Mouse (Mus musculus): ENCODE results near the gene Slc27a1. TPM values are rescaled to one million over a fixed set of nuclear protein-coding genes. Genes with fewer than 3 reads are reported as not detected.

Slc27a1 gene
- total and polyA plus RNA-seq, 3 experiments, result 0.46 to 1.3 TPM; not detected in 1

DNA sequence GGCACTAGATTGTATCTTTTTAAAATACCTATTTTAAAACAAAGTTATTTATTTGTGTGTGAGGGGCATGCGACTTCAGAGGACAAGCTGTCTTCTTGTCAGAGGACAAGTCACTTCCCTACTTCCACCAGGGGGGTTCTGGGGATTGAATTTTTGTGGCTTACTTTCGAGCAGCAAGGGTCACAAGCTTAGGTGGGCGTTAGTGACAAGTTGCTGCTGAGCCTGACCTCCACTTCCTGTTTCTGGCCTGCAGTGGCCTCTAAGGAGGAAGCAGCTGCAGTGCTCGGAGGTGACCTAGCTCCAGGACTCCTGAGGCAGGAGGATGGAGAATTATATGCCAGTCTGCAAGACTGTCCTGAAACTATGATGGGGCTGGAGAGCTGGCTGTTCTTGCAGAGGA lies 44.7 kb downstream of the Slc27a1 start:
- peak; percentile 32 for DNase-seq (ENCODE audit: low read depth, low spot score)

GRCm38 (mm10) chr8:71619786-71620185 lies 51.1 kb downstream of the Slc27a1 start:
- TF ChIP-seq ETS1 (IDR thresholded peaks at IDR 0.05; ENCODE audit: low read depth, low read length), result no peak
- no peak for TF ChIP-seq MXI1 (IDR thresholded peaks at IDR 0.05; ENCODE audit: low read depth, low read length)
- no peak for TF ChIP-seq JUND (IDR thresholded peaks at IDR 0.05; ENCODE audit: low read depth, low read length)
- no peak for TF ChIP-seq BHLHE40 (IDR thresholded peaks at IDR 0.05; ENCODE audit: borderline replicate concordance, low read depth, low read length)
- no peak for TF ChIP-seq MAX (IDR thresholded peaks at IDR 0.05; ENCODE audit: low read length)
- DNase-seq (ENCODE audit: low read depth, low spot score), result no peak
- no peak overlapping the region for H3K4me3 ChIP-seq (ENCODE audit: control insufficient read depth in 1 of 2, insufficient read depth in 1 of 2, low read depth in 2 of 2, low read length in 2 of 2)
- H3K36me3 ChIP-seq (ENCODE audit: control insufficient read depth in 1 of 2, insufficient read depth in 2 of 2, low read length in 2 of 2), result peaks cover 0 to 9% of the 10 kb centered on the region in 2 experiments; a peak in 2 of 4 replicates
- no peaks in the 10 kb centered on the region for H3K9me3 ChIP-seq (replicated peaks; ENCODE audit: insufficient read depth, low read length)
- H3K9ac ChIP-seq (ENCODE audit: control insufficient read depth, low read depth, low read length, poor library complexity, severe bottlenecking), result no peak overlapping the region
- H3K27me3 ChIP-seq (ENCODE audit: control insufficient read depth in 1 of 2, insufficient read depth in 2 of 2, low read length in 2 of 2), result no peaks in the 10 kb centered on the region
- H3K27ac ChIP-seq (ENCODE audit: control insufficient read depth, low read depth, low read length), result no peak overlapping the region
- H3K4me1 ChIP-seq (ENCODE audit: control insufficient read depth in 1 of 2, insufficient read depth in 2 of 2, low read length in 2 of 2), result no peaks in the 10 kb centered on the region
- no peaks in the 10 kb centered on the region for H3K79me2 ChIP-seq (ENCODE audit: control insufficient read depth, insufficient read depth, low read length, poor library complexity)

More for the DNA sequence above, 44.7 kb downstream of the Slc27a1 start:
- Histone ChIP-seq H3K9ac (ENCODE audit: control insufficient read depth, low read depth, low read length, poor library complexity, severe bottlenecking) (no peak overlapping the region), H3K79me2 (ENCODE audit: control insufficient read depth, insufficient read depth, low read length, poor library complexity) (peaks cover 19% of the 10 kb centered on the region), H3K9me3 (replicated peaks; ENCODE audit: insufficient read depth, low read length) (no peaks in the 10 kb centered on the region), H3K4me3 (ENCODE audit: control insufficient read depth in 1 of 2, insufficient read depth in 1 of 2, low read depth in 2 of 2, low read length in 2 of 2) (no peak overlapping the region), H3K27me3 (ENCODE audit: control insufficient read depth in 1 of 2, insufficient read depth in 2 of 2, low read length in 2 of 2) (no peaks in the 10 kb centered on the region), H3K4me1 (ENCODE audit: control insufficient read depth in 1 of 2, insufficient read depth in 2 of 2, low read length in 2 of 2) (peaks cover 6 to 11% of the 10 kb centered on the region in 2 experiments; a peak in 2 of 4 replicates), H3K27ac (ENCODE audit: control insufficient read depth, low read depth, low read length) (no peak overlapping the region), H3K36me3 (ENCODE audit: control insufficient read depth in 1 of 2, insufficient read depth in 2 of 2, low read length in 2 of 2) (peaks cover 4 to 5% of the 10 kb centered on the region in 2 experiments)
- TF ChIP-seq CHD1 (IDR thresholded peaks at IDR 0.05; ENCODE audit: low read depth, low read length), result no peak
- no peak for TF ChIP-seq POLR2AphosphoS5 (IDR thresholded peaks at IDR 0.05; ENCODE audit: borderline replicate concordance, low read depth, low read length)
- TF ChIP-seq SMC3 (IDR thresholded peaks at IDR 0.05; ENCODE audit: low read depth, low read length), result no peak
- no peak for TF ChIP-seq EP300 (IDR thresholded peaks at IDR 0.05; ENCODE audit: low read depth in 1 of 2, low read length in 2 of 2)

- TF ChIP-seq NRF1 (IDR thresholded peaks at IDR 0.05; ENCODE audit: insufficient read depth, low read depth, low read length, poor library complexity, severe bottlenecking) (no peak), SIN3A (IDR thresholded peaks at IDR 0.05; ENCODE audit: low read length) (no peak), GATA1 (IDR thresholded peaks at IDR 0.05; ENCODE audit: low read depth, low read length) (no peak), CHD1 (IDR thresholded peaks at IDR 0.05; ENCODE audit: low read depth, low read length) (no peak), JUND (IDR thresholded peaks at IDR 0.05; ENCODE audit: low read depth, low read length) (no peak), E2F4 (IDR thresholded peaks at IDR 0.05; ENCODE audit: borderline replicate concordance, low read depth, low read length) (no peak), MEF2A (IDR thresholded peaks at IDR 0.05; ENCODE audit: extremely low read depth, insufficient replicate concordance, low read depth, low read length, poor library complexity, severe bottlenecking) (no peak), UBTF (IDR thresholded peaks at IDR 0.05; ENCODE audit: borderline replicate concordance, insufficient read depth, low read depth, low read length) (no peak), ZMIZ1 (IDR thresholded peaks at IDR 0.05; ENCODE audit: low read depth, low read length) (no peak), MAZ (IDR thresholded peaks at IDR 0.05; ENCODE audit: low read depth, low read length) (no peak), TBP (IDR thresholded peaks at IDR 0.05; ENCODE audit: low read depth, low read length) (no peak), KAT2A (conservative IDR thresholded peaks at IDR 0.05; ENCODE audit: low read depth, low read length) (no peak), MXI1 (IDR thresholded peaks at IDR 0.05; ENCODE audit: low read depth, low read length) (no peak)
- Histone ChIP-seq H3K27ac (ENCODE audit: control insufficient read depth, low read depth, low read length) (no peak overlapping the region), H3K27me3 (ENCODE audit: control insufficient read depth in 1 of 2, insufficient read depth in 2 of 2, low read length in 2 of 2) (no peaks in the 10 kb centered on the region), H3K9ac (ENCODE audit: control insufficient read depth, low read depth, low read length, poor library complexity, severe bottlenecking) (no peak overlapping the region), H3K9me3 (replicated peaks; ENCODE audit: insufficient read depth, low read length) (no peaks in the 10 kb centered on the region), H3K36me3 (ENCODE audit: control insufficient read depth in 1 of 2, insufficient read depth in 2 of 2, low read length in 2 of 2) (peaks cover 5% of the 10 kb centered on the region in 2 experiments; a peak in 3 of 4 replicates), H3K4me1 (ENCODE audit: control insufficient read depth in 1 of 2, insufficient read depth in 2 of 2, low read length in 2 of 2) (peaks cover 2 to 22% of the 10 kb centered on the region in 2 experiments; a peak in 3 of 4 replicates), H3K4me3 (ENCODE audit: control insufficient read depth in 1 of 2, insufficient read depth in 1 of 2, low read depth in 2 of 2, low read length in 2 of 2) (no peak overlapping the region), H3K79me2 (ENCODE audit: control insufficient read depth, insufficient read depth, low read length, poor library complexity) (no peaks in the 10 kb centered on the region; the same call in 1 of the 2 replicates)
- no peak for DNase-seq (ENCODE audit: low read depth, low spot score)
Measured at GRCm38 (mm10) chr8:71625088-71625487, 56.4 kb downstream of the Slc27a1 start.

All from MEL (cell line).